Mouse (Mus musculus) liver, embryonic 11.5 days (tissue): ENCODE measurements around the gene Inmt. TPM values are rescaled to one million over a fixed set of nuclear protein-coding genes. Genes with fewer than 3 reads are reported as not detected.

Experiments used
- ATAC-seq: fragments of 200-750 bp; cut with Nextera tagmentation; replicated peaks from 2 replicates; pipeline ENCODE4 v1.8.0; 2017; ENCODE audit warnings: moderate number of reproducible peaks, mild to moderate bottlenecking, moderate TSS enrichment, moderate library complexity; ENCODE audit not compliant: low FRiP score
- DNase-seq: peaks from one replicate; pipeline ENCODE4 v3.0.0-alpha.2; 2017; ENCODE audit warnings: low spot score
- H3K27ac ChIP-seq: fragments of 300-500 bp; sonication (generic); 2 replicates; pipeline ENCODE4 v1.5.1; 2014; ENCODE audit warnings: mild to moderate bottlenecking, low read depth, low read length, control low read depth
- H3K27me3 ChIP-seq: fragments of 300-500 bp; sonication (generic); replicated peaks from 2 replicates; pipeline ENCODE4 v1.6.1; 2014; ENCODE audit warnings: low read length, mixed read lengths; ENCODE audit not compliant: control insufficient read depth, insufficient read depth
- H3K36me3 ChIP-seq: fragments of 300-500 bp; sonication (generic); 2 replicates; pipeline ENCODE4 v1.6.1; 2014; ENCODE audit warnings: mild to moderate bottlenecking, low read length, moderate library complexity, mixed read lengths; ENCODE audit not compliant: control insufficient read depth, insufficient read depth
- H3K4me1 ChIP-seq: fragments of 300-500 bp; sonication (generic); replicated peaks from 2 replicates; pipeline ENCODE4 v1.6.1; 2014; ENCODE audit warnings: low read length, mixed read lengths; ENCODE audit not compliant: control insufficient read depth, insufficient read depth
- H3K4me2 ChIP-seq: fragments of 300-500 bp; sonication (generic); 2 replicates; pipeline ENCODE4 v1.6.1; 2014; ENCODE audit warnings: mild to moderate bottlenecking, control low read depth, moderate library complexity
- H3K4me3 ChIP-seq: fragments of 300-500 bp; sonication (generic); 2 replicates; pipeline ENCODE4 v1.5.1; 2014; ENCODE audit warnings: low read depth, low read length, control low read depth
- H3K9ac ChIP-seq: fragments of 300-500 bp; sonication (generic); 2 replicates; pipeline ENCODE4 v1.6.1; 2014; ENCODE audit warnings: low read depth, low read length, control low read depth
- H3K9me3 ChIP-seq: fragments of 300-500 bp; sonication (generic); 2 replicates; pipeline ENCODE4 v1.6.1; 2016; ENCODE audit warnings: low read length, inconsistent platforms, mixed read lengths; ENCODE audit not compliant: control insufficient read depth
- WGBS: fragments of 180-500 bp; shearing (Covaris S2); extraction: QIAGEN DNeasy Blood & Tissue Kit; methylation state at CpG from one replicate; pipeline ENCODE4 v1.1.7; 2014; 5-methylcytosine and 5-hydroxymethylcytosine counted together
- polyA plus RNA-seq: library from polyadenylated mRNA; unstranded; fragments of >200 nt; fragmentation: Nextera tagmentation; extraction: Ambion mirVana; gene quantifications from 2 replicates; pipeline ENCODE4 v1.2.1, GENCODE M21; 2014

Gene Inmt
- polyA plus RNA-seq, 1 experiment from 2014 or later, result 0.58 TPM

DNA sequence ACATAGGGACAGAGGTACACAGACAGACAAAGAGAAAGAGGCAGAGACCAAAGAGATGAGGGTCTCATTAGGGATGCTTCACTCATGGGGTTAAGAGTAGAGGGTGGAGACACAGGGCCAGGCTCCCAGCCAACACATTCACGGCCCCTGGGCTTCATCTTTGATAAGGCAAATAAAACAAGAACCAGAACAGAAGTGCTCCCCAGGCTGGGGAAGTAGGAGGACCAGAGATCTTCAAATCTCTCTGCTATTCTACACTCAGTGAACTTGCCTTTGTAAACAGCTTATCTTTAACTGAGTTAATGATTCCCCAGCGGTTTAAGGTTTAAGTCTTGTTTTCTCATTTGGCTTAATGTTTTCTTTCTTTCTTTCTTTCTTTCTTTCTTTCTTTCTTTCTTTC, 613 bp upstream of the Inmt start:
- Histone ChIP-seq H3K4me2 (no peak overlapping the region), H3K4me1 (no peaks in the 10 kb centered on the region; the same call in none of the 2 replicates), H3K9ac (no peak overlapping the region), H3K36me3 (no peaks in the 10 kb centered on the region), H3K4me3 (no peak overlapping the region), H3K27ac (no peak overlapping the region), H3K9me3 (no peaks in the 10 kb centered on the region), H3K27me3 (no peaks in the 10 kb centered on the region)
- DNase-seq (no peak), ATAC-seq (no peak)
- WGBS, result 37% methylated on average over 2 of the region's 2 CpGs

DNA sequence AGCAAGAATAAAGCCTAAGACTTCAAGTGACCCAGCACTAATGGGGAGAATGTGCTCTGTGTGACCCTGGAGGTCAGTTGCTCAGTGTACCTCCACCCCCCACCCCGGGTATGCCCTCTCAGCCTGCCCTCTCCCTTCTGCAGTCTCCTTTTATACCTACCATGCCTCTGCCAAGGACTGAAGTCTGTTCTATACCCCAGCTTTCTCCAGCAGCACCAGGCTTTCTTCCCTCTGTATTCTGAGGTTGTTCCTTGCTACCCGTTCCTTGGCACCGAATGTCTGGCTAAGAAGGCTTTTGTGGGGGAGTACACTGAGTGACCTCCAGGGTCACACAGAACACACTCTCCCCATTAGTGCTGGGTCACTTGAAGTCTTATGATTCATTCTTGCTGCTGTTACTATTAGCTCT, 898 bp downstream of the Inmt start:
- no peak for ATAC-seq

GRCm38 (mm10) chr6:55173171-55173570, 1.7 kb downstream of the Inmt start:
- 70% methylated on average over 10 of the region's 10 CpGs for WGBS
- Histone ChIP-seq H3K27me3 (no peaks in the 10 kb centered on the region), H3K27ac (no peak overlapping the region), H3K9ac (no peak overlapping the region), H3K4me2 (no peak overlapping the region), H3K4me3 (no peak overlapping the region), H3K36me3 (no peaks in the 10 kb centered on the region), H3K9me3 (no peaks in the 10 kb centered on the region), H3K4me1 (no peaks in the 10 kb centered on the region; the same call in none of the 2 replicates)
- ATAC-seq (no peak), DNase-seq (no peak)

More for the DNA sequence above, 898 bp downstream of the Inmt start:
- no peak for DNase-seq
- Histone ChIP-seq H3K9ac (no peak overlapping the region), H3K4me1 (no peaks in the 10 kb centered on the region; the same call in none of the 2 replicates), H3K27me3 (no peaks in the 10 kb centered on the region), H3K9me3 (no peaks in the 10 kb centered on the region), H3K36me3 (no peaks in the 10 kb centered on the region), H3K4me3 (no peak overlapping the region), H3K27ac (no peak overlapping the region), H3K4me2 (no peak overlapping the region)
- WGBS, result 53% methylated on average over 3 of the region's 3 CpGs

- H3K27me3 ChIP-seq, result no peaks in the 10 kb centered on the region
- WGBS, result 58% methylated on average over 4 of the region's 4 CpGs
- no peak overlapping the region for H3K9ac ChIP-seq
- H3K4me3 ChIP-seq, result no peak overlapping the region
- no peaks in the 10 kb centered on the region; the same call in none of the 2 replicates for H3K4me1 ChIP-seq
- H3K4me2 ChIP-seq, result no peak overlapping the region
- no peaks in the 10 kb centered on the region for H3K9me3 ChIP-seq
- ATAC-seq (no peak), DNase-seq (no peak)
- H3K27ac ChIP-seq, result no peak overlapping the region
- H3K36me3 ChIP-seq, result no peaks in the 10 kb centered on the region
Observed at GRCm38 (mm10) chr6:55171638-55172037, 3.2 kb downstream of the Inmt start.

DNA sequence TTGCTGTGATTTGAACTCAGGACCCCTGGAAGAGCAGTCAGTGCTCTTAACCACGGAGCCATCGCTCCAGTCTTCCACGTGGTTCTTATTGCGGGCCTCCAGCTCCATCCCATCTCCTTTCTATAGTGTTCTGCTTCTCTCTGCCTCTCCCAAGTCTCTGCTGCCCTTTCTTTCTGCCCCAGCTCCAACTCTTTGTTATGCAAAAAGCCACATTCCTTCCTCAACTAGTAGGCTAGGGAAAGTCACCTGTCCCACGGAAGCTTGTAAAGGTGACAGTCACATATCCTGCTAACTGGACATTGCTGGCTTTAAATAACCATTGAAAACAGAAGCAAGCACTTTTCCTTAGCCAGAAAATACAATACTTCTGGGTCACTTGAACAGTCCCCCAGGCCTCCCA, 5.0 kb downstream of the Inmt start:
- Histone ChIP-seq H3K4me3 (no peak overlapping the region), H3K4me1 (no peaks in the 10 kb centered on the region; the same call in none of the 2 replicates), H3K27ac (no peak overlapping the region), H3K36me3 (no peaks in the 10 kb centered on the region), H3K27me3 (no peaks in the 10 kb centered on the region; the same call in 1 of the 2 replicates), H3K4me2 (no peak overlapping the region), H3K9me3 (no peaks in the 10 kb centered on the region), H3K9ac (no peak overlapping the region)
- 58% methylated on average over 5 of the region's 5 CpGs for WGBS
- ATAC-seq (no peak), DNase-seq (no peak)

DNA sequence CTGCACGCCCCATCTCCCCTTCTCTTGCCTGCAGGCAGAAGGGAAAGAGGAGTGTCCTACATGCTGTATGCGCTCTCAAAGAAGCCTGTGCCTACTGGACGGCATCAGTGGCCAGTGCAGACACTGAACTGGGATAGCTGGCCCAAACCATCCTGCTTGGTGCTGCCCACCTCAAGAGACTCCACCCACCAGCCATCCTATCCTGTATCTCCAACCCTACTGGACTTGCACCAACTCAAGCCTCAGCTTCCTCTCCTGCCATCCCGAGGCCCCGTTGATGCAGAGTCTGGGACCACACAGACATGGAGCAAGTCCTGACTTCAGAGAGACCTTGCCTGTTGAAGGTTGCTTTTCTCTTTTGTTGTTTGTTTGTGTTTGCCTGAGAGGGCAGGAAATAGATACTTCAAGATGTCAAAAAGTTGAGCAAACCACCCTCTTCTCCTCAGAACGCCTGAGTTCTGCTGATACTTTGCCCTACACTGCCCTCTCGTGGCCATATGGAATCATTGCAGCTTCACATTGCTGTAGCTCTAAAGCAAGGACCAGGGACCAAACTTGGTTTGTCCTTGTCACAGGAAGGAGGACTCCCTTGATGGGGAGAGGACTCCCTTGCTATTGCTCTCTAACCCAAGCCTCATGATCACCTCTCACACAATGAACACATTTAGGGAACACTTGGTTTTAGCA, 7.9 kb downstream of the Inmt start:
- peak; percentile 44 for DNase-seq
- no peaks in the 10 kb centered on the region for H3K9me3 ChIP-seq
- H3K36me3 ChIP-seq, result no peaks in the 10 kb centered on the region
- peaks cover 4% of the 10 kb centered on the region; the same call in 1 of the 2 replicates for H3K27me3 ChIP-seq
- H3K4me1 ChIP-seq, result no peaks in the 10 kb centered on the region
- H3K9ac ChIP-seq, result no peak overlapping the region
- H3K4me2 ChIP-seq, result no peak overlapping the region
- WGBS, result 47% methylated on average over 7 of the region's 7 CpGs
- ATAC-seq, result no peak
- H3K4me3 ChIP-seq, result no peak overlapping the region
- no peak overlapping the region for H3K27ac ChIP-seq

DNA sequence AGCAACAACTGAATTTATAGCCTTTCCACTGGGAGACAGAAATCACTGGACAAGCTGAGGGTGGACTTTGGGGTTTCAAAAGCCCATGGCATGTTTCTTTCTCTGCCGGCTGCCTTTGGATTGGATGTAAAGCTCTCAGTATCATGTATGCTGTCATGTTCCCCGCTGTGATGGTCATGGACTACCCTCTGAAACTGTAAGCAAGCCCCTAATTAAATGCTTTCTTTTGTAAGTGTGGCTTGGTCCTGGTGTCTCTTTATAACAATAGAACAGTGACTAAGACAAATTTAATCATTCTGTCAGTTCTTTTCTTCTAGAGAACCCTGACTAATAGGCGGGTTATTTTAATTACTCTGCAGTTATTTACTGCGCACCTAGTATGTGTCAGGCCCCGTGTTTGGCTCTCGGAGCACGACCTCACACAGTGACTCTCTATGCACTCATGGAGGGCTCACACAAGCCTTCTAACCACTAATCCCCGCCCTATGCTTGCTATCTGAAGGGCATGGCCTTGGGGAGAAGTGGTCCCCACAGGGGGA, 11.7 kb downstream of the Inmt start:
- no peak overlapping the region for H3K27ac ChIP-seq
- H3K4me2 ChIP-seq, result no peak overlapping the region
- peaks cover 4% of the 10 kb centered on the region; the same call in 1 of the 2 replicates for H3K27me3 ChIP-seq
- H3K9me3 ChIP-seq, result no peaks in the 10 kb centered on the region
- no peaks in the 10 kb centered on the region for H3K4me1 ChIP-seq
- no peak overlapping the region for H3K9ac ChIP-seq
- ATAC-seq, result no peak
- no peak for DNase-seq
- H3K4me3 ChIP-seq, result no peak overlapping the region
- H3K36me3 ChIP-seq, result no peaks in the 10 kb centered on the region
- 81% methylated on average over 8 of the region's 8 CpGs for WGBS

GRCm38 (mm10) chr6:55161311-55161761, 13.5 kb downstream of the Inmt start:
- Histone ChIP-seq H3K4me1 (no peaks in the 10 kb centered on the region), H3K9me3 (no peaks in the 10 kb centered on the region), H3K27me3 (peaks cover 4% of the 10 kb centered on the region; the same call in 1 of the 2 replicates), H3K36me3 (no peaks in the 10 kb centered on the region), H3K27ac (no peak overlapping the region), H3K4me2 (no peak overlapping the region), H3K9ac (no peak overlapping the region), H3K4me3 (no peak overlapping the region)
- ATAC-seq (no peak), DNase-seq (no peak)
- 74% methylated on average over 5 of the region's 5 CpGs for WGBS

DNA sequence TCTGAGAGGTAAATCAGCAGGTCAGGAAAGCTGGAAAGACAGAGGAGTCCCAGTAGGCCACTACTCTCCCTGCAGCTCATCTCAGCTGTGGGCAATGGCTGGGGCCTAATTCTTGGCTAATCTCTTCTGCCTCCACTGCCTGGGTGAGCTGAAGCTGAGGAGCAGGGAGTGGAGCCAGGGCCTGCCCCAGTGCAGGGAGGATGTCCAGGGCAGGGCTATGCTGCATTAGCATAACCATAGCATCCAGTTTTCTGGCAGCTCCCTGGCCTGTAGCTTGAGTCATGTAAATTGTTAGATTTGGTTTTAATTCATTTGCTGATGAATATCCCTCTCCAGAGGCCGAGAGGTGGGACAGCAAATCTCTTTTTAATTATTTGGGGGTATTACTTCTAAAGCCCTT, 15.6 kb downstream of the Inmt start:
- Histone ChIP-seq H3K9ac (no peak overlapping the region), H3K4me2 (no peak overlapping the region), H3K27ac (no peak overlapping the region), H3K27me3 (no peaks in the 10 kb centered on the region), H3K4me3 (no peak overlapping the region), H3K4me1 (no peaks in the 10 kb centered on the region), H3K36me3 (no peaks in the 10 kb centered on the region), H3K9me3 (no peaks in the 10 kb centered on the region)
- 57% methylated on average over 1 of the region's 1 CpGs for WGBS
- no peak for DNase-seq
- no peak for ATAC-seq
